Mouse (Mus musculus) hindbrain, postnatal 0 days (tissue): ENCODE results near the gene Gm28042. TPM values are rescaled to one million over a fixed set of nuclear protein-coding genes. Genes with fewer than 3 reads are reported as not detected.

Experiments
- ATAC-seq: fragments of 200-750 bp; cut with Nextera tagmentation; 2 replicates; pipeline ENCODE4 v1.8.0; 2017; ENCODE audit warnings: mild to moderate bottlenecking, moderate TSS enrichment, moderate library complexity
- DNase-seq: peaks from one replicate; pipeline ENCODE4 v3.0.0-alpha.2; 2015; ENCODE audit warnings: low spot score
- H3K27ac ChIP-seq: fragments of 300-500 bp; sonication (generic); 2 replicates; pipeline ENCODE4 v1.5.1; 2014; ENCODE audit warnings: mild to moderate bottlenecking
- H3K27me3 ChIP-seq: fragments of 300-500 bp; sonication (generic); 2 replicates; pipeline ENCODE4 v1.6.1; 2014; ENCODE audit warnings: low read length, mixed read lengths; ENCODE audit not compliant: insufficient read depth
- H3K36me3 ChIP-seq: fragments of 300-500 bp; sonication (generic); 2 replicates; pipeline ENCODE4 v1.6.1; 2014; ENCODE audit warnings: low read length, mixed read lengths; ENCODE audit not compliant: insufficient read depth
- H3K4me1 ChIP-seq: fragments of 300-500 bp; sonication (generic); 2 replicates; pipeline ENCODE4 v1.6.1; 2014; ENCODE audit warnings: antibody characterized with exemption, low read length, mixed read lengths; ENCODE audit not compliant: insufficient read depth
- H3K4me2 ChIP-seq: fragments of 300-500 bp; sonication (generic); 2 replicates; pipeline ENCODE4 v1.6.1; 2014; ENCODE audit warnings: low read depth, mild to moderate bottlenecking, low read length, moderate library complexity, mixed read lengths
- H3K4me3 ChIP-seq: fragments of 300-500 bp; sonication (generic); 2 replicates; pipeline ENCODE4 v1.5.1; 2014; ENCODE audit warnings: low read length
- H3K9ac ChIP-seq: fragments of 300-500 bp; sonication (generic); replicated peaks from 2 replicates; pipeline ENCODE4 v1.6.1; 2014; ENCODE audit warnings: mild to moderate bottlenecking, low read length, moderate library complexity, mixed read lengths
- H3K9me3 ChIP-seq: fragments of 300-500 bp; sonication (generic); 2 replicates; pipeline ENCODE4 v1.6.1; 2016; ENCODE audit warnings: low read length, mixed read lengths
- CTCF ChIP-seq: IDR thresholded peaks from 2 replicates; pipeline ENCODE4 v1.5.1; 2016; ENCODE audit warnings: antibody characterized with exemption, control low read depth, low read depth
- WGBS: fragments of 180-500 bp; shearing (Covaris S2); extraction: QIAGEN DNeasy Blood & Tissue Kit; methylation state at CpG from one replicate; pipeline ENCODE4 v1.1.7; 2014; 5-methylcytosine and 5-hydroxymethylcytosine counted together
- polyA plus RNA-seq: library from polyadenylated mRNA; unstranded; fragments of >200 nt; fragmentation: Nextera tagmentation; extraction: Ambion mirVana; gene quantifications from 2 replicates; pipeline ENCODE4 v1.2.1, GENCODE M21; 2015
- total RNA-seq: library from RNA; depleted of rRNA; stranded (reverse); fragments of >200 nt; gene quantifications from 2 replicates; pipeline ENCODE4 v1.2.3, GENCODE M21; 2014

Gm28042 gene
- total and polyA plus RNA-seq, 2 experiments from 2014 or later = 1.3 to 6.8 TPM

- no peak overlapping the region for H3K27ac ChIP-seq
- H3K9me3 ChIP-seq = no peaks in the 10 kb centered on the region
- no peak overlapping the region for H3K9ac ChIP-seq
- DNase-seq = no peak
- H3K4me2 ChIP-seq = no peak overlapping the region
- H3K27me3 ChIP-seq = no peaks in the 10 kb centered on the region
- TF ChIP-seq CTCF = no peak
- H3K4me3 ChIP-seq = no peak overlapping the region
- H3K36me3 ChIP-seq = no peaks in the 10 kb centered on the region
- no peak for ATAC-seq
- 84% methylated on average over 4 of the region's 4 CpGs for WGBS
- H3K4me1 ChIP-seq = no peaks in the 10 kb centered on the region; the same call in 1 of the 2 replicates
These were observed 31.5 kb downstream of the Gm28042 start for GRCm38 (mm10) chr2:120058818-120059217.

GRCm38 (mm10) chr2:120059466-120059865 is 32.2 kb downstream of the Gm28042 start:
- Histone ChIP-seq H3K27me3 (no peaks in the 10 kb centered on the region), H3K9me3 (no peaks in the 10 kb centered on the region), H3K4me3 (no peak overlapping the region), H3K9ac (no peak overlapping the region), H3K4me1 (no peaks in the 10 kb centered on the region; the same call in 1 of the 2 replicates), H3K27ac (no peak overlapping the region), H3K36me3 (no peaks in the 10 kb centered on the region), H3K4me2 (no peak overlapping the region)
- DNase-seq = no peak
- 80% methylated on average over 3 of the region's 3 CpGs for WGBS
- ATAC-seq = no peak
- no peak for TF ChIP-seq CTCF

GRCm38 (mm10) chr2:120060190-120060589 is 32.9 kb downstream of the Gm28042 start:
- WGBS = 76% methylated on average over 6 of the region's 6 CpGs
- Histone ChIP-seq H3K27me3 (no peaks in the 10 kb centered on the region), H3K9ac (no peak overlapping the region), H3K4me3 (no peak overlapping the region), H3K4me2 (no peak overlapping the region), H3K9me3 (no peaks in the 10 kb centered on the region), H3K27ac (no peak overlapping the region), H3K4me1 (no peaks in the 10 kb centered on the region; the same call in 1 of the 2 replicates), H3K36me3 (no peaks in the 10 kb centered on the region)
- DNase-seq (no peak), ATAC-seq (no peak)
- TF ChIP-seq CTCF = no peak

DNA sequence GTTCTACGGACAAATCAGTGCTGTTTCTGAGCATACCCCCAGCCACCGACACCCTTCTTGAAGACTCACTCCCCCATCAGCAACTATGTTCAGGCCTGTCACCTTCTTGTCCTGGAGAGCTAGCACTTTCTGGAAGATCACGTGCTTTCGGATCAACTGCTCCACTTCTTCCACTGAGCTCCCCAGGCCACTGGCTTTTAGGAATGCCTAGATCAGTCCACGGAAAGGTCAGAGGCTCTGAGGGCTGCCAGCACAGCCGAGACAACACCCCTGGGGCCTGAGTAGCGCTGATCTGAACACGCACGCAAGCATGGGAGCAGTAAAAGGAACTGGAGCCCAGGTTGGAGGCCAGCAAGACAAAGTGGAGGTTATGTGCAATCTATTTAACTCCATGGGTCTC is 33.4 kb downstream of the Gm28042 start:
- ATAC-seq (no peak), DNase-seq (no peak)
- Histone ChIP-seq H3K27ac (no peak overlapping the region), H3K9ac (no peak overlapping the region), H3K4me1 (no peaks in the 10 kb centered on the region), H3K9me3 (no peaks in the 10 kb centered on the region), H3K27me3 (no peaks in the 10 kb centered on the region), H3K36me3 (no peaks in the 10 kb centered on the region), H3K4me3 (no peak overlapping the region), H3K4me2 (no peak overlapping the region)
- TF ChIP-seq CTCF = no peak
- WGBS = 65% methylated on average over 9 of the region's 9 CpGs

DNA sequence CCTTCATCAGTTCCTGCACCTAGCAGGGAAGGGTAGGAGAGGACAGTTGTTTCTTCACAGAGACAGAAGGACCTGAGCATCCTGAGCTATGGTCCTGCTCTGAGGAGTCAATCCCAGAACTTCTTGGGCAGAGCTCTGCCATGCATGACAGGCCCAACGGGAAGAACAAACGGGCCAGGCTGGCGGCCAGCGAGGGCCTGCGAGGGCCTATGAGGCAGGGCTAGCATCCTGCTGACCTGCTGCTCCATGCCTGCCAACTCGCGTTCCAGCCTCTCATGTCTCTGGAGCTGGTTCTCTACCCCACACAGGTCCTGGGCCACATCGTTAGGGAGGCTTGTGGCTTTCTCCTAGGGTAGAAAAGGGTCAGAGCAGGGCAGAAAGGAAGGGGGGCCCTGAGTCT is 35.0 kb downstream of the Gm28042 start:
- ATAC-seq (no peak), DNase-seq (no peak)
- Histone ChIP-seq H3K27me3 (no peaks in the 10 kb centered on the region), H3K27ac (no peak overlapping the region), H3K36me3 (no peaks in the 10 kb centered on the region), H3K4me1 (no peaks in the 10 kb centered on the region), H3K9me3 (no peaks in the 10 kb centered on the region), H3K9ac (no peak overlapping the region), H3K4me2 (no peak overlapping the region), H3K4me3 (no peak overlapping the region)
- no peak for TF ChIP-seq CTCF
- 75% methylated on average over 8 of the region's 8 CpGs for WGBS

DNA sequence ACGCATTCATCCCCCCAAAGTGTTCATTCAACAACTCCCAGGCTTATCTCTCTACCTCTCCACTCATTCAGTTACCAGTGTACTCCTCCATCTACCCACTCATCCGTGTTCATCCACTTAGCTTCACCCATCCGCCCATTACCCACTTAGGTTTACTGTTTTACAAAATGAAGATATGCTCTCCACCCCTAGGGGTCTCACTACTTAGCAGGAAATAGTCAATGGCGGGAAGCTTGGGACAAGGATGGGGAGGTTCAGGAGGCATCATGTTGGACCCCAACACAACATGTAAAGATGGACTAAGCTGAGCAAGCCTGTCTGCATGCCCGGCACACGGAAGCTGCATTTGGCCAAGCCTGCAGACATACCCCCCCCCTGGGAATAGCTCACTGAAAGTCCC is 37.3 kb downstream of the Gm28042 start:
- Histone ChIP-seq H3K9me3 (no peaks in the 10 kb centered on the region), H3K4me2 (no peak overlapping the region), H3K4me1 (no peaks in the 10 kb centered on the region), H3K9ac (no peak overlapping the region), H3K27me3 (no peaks in the 10 kb centered on the region), H3K4me3 (no peak overlapping the region), H3K36me3 (no peaks in the 10 kb centered on the region), H3K27ac (no peak overlapping the region)
- no peak; the same call in 1 of the 2 replicates for TF ChIP-seq CTCF
- WGBS = 88% methylated on average over 6 of the region's 6 CpGs
- ATAC-seq (no peak), DNase-seq (no peak)

DNA sequence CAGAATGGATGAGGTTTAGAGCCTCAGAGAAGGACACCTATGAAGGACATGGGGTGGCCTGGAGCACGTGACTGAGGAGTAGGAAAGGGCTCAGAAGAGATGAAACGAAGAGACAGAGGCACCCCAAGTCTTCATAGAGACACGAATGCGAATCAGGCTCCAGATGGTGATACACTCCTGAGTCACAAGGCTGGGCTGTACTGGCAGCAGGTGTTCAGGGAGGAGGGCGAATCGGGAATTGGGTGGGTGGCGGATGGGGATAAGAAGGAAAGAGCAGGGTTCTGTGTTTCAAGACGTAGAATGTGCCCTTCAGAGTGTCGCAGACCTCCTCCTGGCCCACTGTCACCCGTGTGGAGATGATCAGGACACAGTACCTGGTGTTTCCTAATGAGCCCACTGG is 38.0 kb downstream of the Gm28042 start:
- DNase-seq (no peak), ATAC-seq (no peak)
- H3K9ac ChIP-seq = no peak overlapping the region
- no peak overlapping the region for H3K4me2 ChIP-seq
- no peaks in the 10 kb centered on the region for H3K4me1 ChIP-seq
- no peaks in the 10 kb centered on the region for H3K27me3 ChIP-seq
- H3K36me3 ChIP-seq = no peaks in the 10 kb centered on the region
- WGBS = 91% methylated on average over 10 of the region's 10 CpGs
- no peaks in the 10 kb centered on the region for H3K9me3 ChIP-seq
- H3K27ac ChIP-seq = no peak overlapping the region
- H3K4me3 ChIP-seq = no peak overlapping the region
- TF ChIP-seq CTCF = no peak
